Mouse (Mus musculus): ENCODE data around the gene Mpnd. TPM values are rescaled to one million over a fixed set of nuclear protein-coding genes. Genes with fewer than 3 reads are reported as not detected.
A peak's percentile ranks its signal among the peaks of the same experiment; 100 is the strongest.

The Mpnd gene
- polyA plus RNA-seq, 1 experiment: 55.4 TPM

- H3K79me2 ChIP-seq (ENCODE audit: control insufficient read depth, insufficient read depth): peaks cover 96% of the 10 kb centered on the region
- peaks cover 77% of the 10 kb centered on the region for H3K79me3 ChIP-seq (ENCODE audit: low read depth)
- peaks cover 34% of the 10 kb centered on the region for H3K36me3 ChIP-seq (ENCODE audit: control insufficient read depth, insufficient read depth)
- no peaks in the 10 kb centered on the region for H3K27me3 ChIP-seq (ENCODE audit: control insufficient read depth, insufficient read depth, insufficient read length)
- TF ChIP-seq CEBPB (IDR thresholded peaks at IDR 0.05; ENCODE audit: low read depth): no peak
- no peak for TF ChIP-seq MYOG (IDR thresholded peaks at IDR 0.05; ENCODE audit: control insufficient read depth, extremely low read depth, insufficient read length)
- TF ChIP-seq MYOD1 (IDR thresholded peaks at IDR 0.05; ENCODE audit: control insufficient read depth, insufficient read length, low read depth): no peak
- peak overlapping the region; percentile 15 for H3ac ChIP-seq (ENCODE audit: control insufficient read depth, insufficient read length, low read depth)
- H3K4me3 ChIP-seq (ENCODE audit: insufficient read depth, poor library complexity, severe bottlenecking): no peak overlapping the region
Observed at GRCm38 (mm10) chr17:56030238-56030870, 24.8 kb downstream of the Mpnd start.

- Histone ChIP-seq H3K27me3 (ENCODE audit: control insufficient read depth, insufficient read depth, insufficient read length) (no peaks in the 10 kb centered on the region), H3ac (ENCODE audit: control insufficient read depth, insufficient read length, low read depth) (peak overlapping the region; percentile 15), H3K36me3 (ENCODE audit: control insufficient read depth, insufficient read depth) (peaks cover 34% of the 10 kb centered on the region), H3K79me3 (ENCODE audit: low read depth) (peaks cover 78% of the 10 kb centered on the region), H3K79me2 (ENCODE audit: control insufficient read depth, insufficient read depth) (peaks cover 96% of the 10 kb centered on the region), H3K4me3 (ENCODE audit: insufficient read depth, poor library complexity, severe bottlenecking) (no peak overlapping the region)
- TF ChIP-seq CEBPB (IDR thresholded peaks at IDR 0.05; ENCODE audit: low read depth): no peak
- TF ChIP-seq USF1 (IDR thresholded peaks at IDR 0.05; ENCODE audit: low read depth): no peak
- TF ChIP-seq MYOG (IDR thresholded peaks at IDR 0.05; ENCODE audit: control insufficient read depth, extremely low read depth, insufficient read length): no peak
- peak; percentile 46 for TF ChIP-seq MYOD1 (IDR thresholded peaks at IDR 0.05; ENCODE audit: control insufficient read depth, insufficient read length, low read depth)
- TF ChIP-seq MAX (IDR thresholded peaks at IDR 0.05): no peak
- no peak for TF ChIP-seq FOSL1 (IDR thresholded peaks at IDR 0.05; ENCODE audit: insufficient read depth, low read length, poor library complexity, severe bottlenecking)
- peak; percentile 2 for TF ChIP-seq CTCF (IDR thresholded peaks at IDR 0.05; ENCODE audit: control insufficient read depth, insufficient read depth, insufficient read length)
Observed at GRCm38 (mm10) chr17:56030919-56031318, 25.4 kb downstream of the Mpnd start.

- peaks cover 99% of the 10 kb centered on the region for H3K79me2 ChIP-seq (ENCODE audit: control insufficient read depth, insufficient read depth)
- TF ChIP-seq CTCF (IDR thresholded peaks at IDR 0.05; ENCODE audit: control insufficient read depth, insufficient read depth, insufficient read length) (no peak), FOSL1 (IDR thresholded peaks at IDR 0.05; ENCODE audit: insufficient read depth, low read length, poor library complexity, severe bottlenecking) (no peak), MYOG (IDR thresholded peaks at IDR 0.05; ENCODE audit: control insufficient read depth, extremely low read depth, insufficient read length) (no peak), USF1 (IDR thresholded peaks at IDR 0.05; ENCODE audit: low read depth) (no peak), MAX (IDR thresholded peaks at IDR 0.05) (no peak), CEBPB (IDR thresholded peaks at IDR 0.05; ENCODE audit: low read depth) (no peak), MYOD1 (IDR thresholded peaks at IDR 0.05; ENCODE audit: control insufficient read depth, insufficient read length, low read depth) (no peak)
- no peaks in the 10 kb centered on the region for H3K27me3 ChIP-seq (ENCODE audit: control insufficient read depth, insufficient read depth, insufficient read length)
- H3K79me3 ChIP-seq (ENCODE audit: low read depth): peaks cover 78% of the 10 kb centered on the region
- H3ac ChIP-seq (ENCODE audit: control insufficient read depth, insufficient read length, low read depth): no peak overlapping the region
- H3K36me3 ChIP-seq (ENCODE audit: control insufficient read depth, insufficient read depth): peaks cover 34% of the 10 kb centered on the region
- no peak overlapping the region for H3K4me3 ChIP-seq (ENCODE audit: insufficient read depth, poor library complexity, severe bottlenecking)
Observed at GRCm38 (mm10) chr17:56031431-56031830, 25.9 kb downstream of the Mpnd start.

- Histone ChIP-seq H3K36me3 (ENCODE audit: control insufficient read depth, insufficient read depth) (peaks cover 34% of the 10 kb centered on the region), H3K79me3 (ENCODE audit: low read depth) (peaks cover 78% of the 10 kb centered on the region), H3K27me3 (ENCODE audit: control insufficient read depth, insufficient read depth, insufficient read length) (no peaks in the 10 kb centered on the region), H3K79me2 (ENCODE audit: control insufficient read depth, insufficient read depth) (peaks cover 92% of the 10 kb centered on the region), H3K4me3 (ENCODE audit: insufficient read depth, poor library complexity, severe bottlenecking) (no peak overlapping the region), H3ac (ENCODE audit: control insufficient read depth, insufficient read length, low read depth) (peak overlapping the region; percentile 50)
- TF ChIP-seq MAX (IDR thresholded peaks at IDR 0.05) (no peak), MYOG (IDR thresholded peaks at IDR 0.05; ENCODE audit: control insufficient read depth, extremely low read depth, insufficient read length) (no peak), CTCF (IDR thresholded peaks at IDR 0.05; ENCODE audit: control insufficient read depth, insufficient read depth, insufficient read length) (no peak), USF1 (IDR thresholded peaks at IDR 0.05; ENCODE audit: low read depth) (no peak), MYOD1 (IDR thresholded peaks at IDR 0.05; ENCODE audit: control insufficient read depth, insufficient read length, low read depth) (no peak), FOSL1 (IDR thresholded peaks at IDR 0.05; ENCODE audit: insufficient read depth, low read length, poor library complexity, severe bottlenecking) (no peak), CEBPB (IDR thresholded peaks at IDR 0.05; ENCODE audit: low read depth) (no peak)
Observed at GRCm38 (mm10) chr17:56032127-56032733, 26.7 kb downstream of the Mpnd start.

- H3K4me3 ChIP-seq (ENCODE audit: insufficient read depth, poor library complexity, severe bottlenecking): no peak overlapping the region
Observed at GRCm38 (mm10) chr17:56032831-56033230, 27.3 kb downstream of the Mpnd start.

More at GRCm38 (mm10) chr17:56032831-56033230, 27.3 kb downstream of the Mpnd start:
- no peak for TF ChIP-seq USF1 (IDR thresholded peaks at IDR 0.05; ENCODE audit: low read depth)
- TF ChIP-seq MYOG (IDR thresholded peaks at IDR 0.05; ENCODE audit: control insufficient read depth, extremely low read depth, insufficient read length): no peak
- no peak for TF ChIP-seq FOSL1 (IDR thresholded peaks at IDR 0.05; ENCODE audit: insufficient read depth, low read length, poor library complexity, severe bottlenecking)
- no peak for TF ChIP-seq CEBPB (IDR thresholded peaks at IDR 0.05; ENCODE audit: low read depth)
- no peak for TF ChIP-seq MYOD1 (IDR thresholded peaks at IDR 0.05; ENCODE audit: control insufficient read depth, insufficient read length, low read depth)
- no peak for TF ChIP-seq MAX (IDR thresholded peaks at IDR 0.05)
- no peak for TF ChIP-seq CTCF (IDR thresholded peaks at IDR 0.05; ENCODE audit: control insufficient read depth, insufficient read depth, insufficient read length)
- H3K79me2 ChIP-seq (ENCODE audit: control insufficient read depth, insufficient read depth): peaks cover 86% of the 10 kb centered on the region
- H3K36me3 ChIP-seq (ENCODE audit: control insufficient read depth, insufficient read depth): peaks cover 34% of the 10 kb centered on the region
- no peaks in the 10 kb centered on the region for H3K27me3 ChIP-seq (ENCODE audit: control insufficient read depth, insufficient read depth, insufficient read length)
- H3K79me3 ChIP-seq (ENCODE audit: low read depth): peaks cover 75% of the 10 kb centered on the region
- peak overlapping the region; percentile 40 for H3ac ChIP-seq (ENCODE audit: control insufficient read depth, insufficient read length, low read depth)

Measured in C2C12 (cell line).